Mouse (Mus musculus): ENCODE results near the gene Aven. TPM values are rescaled to one million over a fixed set of nuclear protein-coding genes. Genes with fewer than 3 reads are reported as not detected.

The Aven gene
- polyA plus RNA-seq, 1 experiment from 2014 or later = 6.5 TPM

Small RNA genes lying within 50 kb of the gene (microRNA-seq; reads per million reads assigned to microRNA genes)
- not detected for gene Gm44374

Other genes starting within 250 kb of the Aven start
- gene Nutm1, start 233.7 kb upstream of the Aven start, polyA plus RNA-seq (2015; fragmentation: Nextera tagmentation; extraction: Ambion mirVana) = not detected in 2 replicates
- gene Nop10, start 231.0 kb upstream of the Aven start, polyA plus RNA-seq (2015; fragmentation: Nextera tagmentation; extraction: Ambion mirVana) = 196 and 214 TPM in 2 replicates
- 11.0 and 11.9 TPM in 2 replicates for gene Slc12a6, start 227.1 kb upstream of the Aven start, polyA plus RNA-seq (2015; fragmentation: Nextera tagmentation; extraction: Ambion mirVana)
- not detected in 2 replicates for gene Gm21985, start 226.7 kb upstream of the Aven start, polyA plus RNA-seq (2015; fragmentation: Nextera tagmentation; extraction: Ambion mirVana)
- gene Emc4, start 124.9 kb upstream of the Aven start, polyA plus RNA-seq (2015; fragmentation: Nextera tagmentation; extraction: Ambion mirVana) = 104 and 111 TPM in 2 replicates
- gene Katnbl1, start 113.8 kb upstream of the Aven start, polyA plus RNA-seq (2015; fragmentation: Nextera tagmentation; extraction: Ambion mirVana) = 46.6 and 47.7 TPM in 2 replicates
- gene Emc7, start 38.0 kb upstream of the Aven start, polyA plus RNA-seq (2015; fragmentation: Nextera tagmentation; extraction: Ambion mirVana) = 14.9 and 15.8 TPM in 2 replicates
- not detected in 2 replicates for gene Chrm5, start 12.2 kb upstream of the Aven start, polyA plus RNA-seq (2015; fragmentation: Nextera tagmentation; extraction: Ambion mirVana)

Data from embryonic facial prominence, embryonic 13.5 days (tissue).